Mouse (Mus musculus) neutrophil, adult 65 days (primary cell): ENCODE results near the gene Ugt1a9. TPM values are rescaled to one million over a fixed set of nuclear protein-coding genes. Genes with fewer than 3 reads are reported as not detected.

Experiments
- total RNA-seq: library from RNA; stranded (reverse); gene quantifications from 2 replicates; pipeline ENCODE4 v1.2.4, GENCODE M21; 2023

Gene Ugt1a9
- not detected in 2 replicates for total RNA-seq

GRCm38 (mm10) chr1:88070495-88070894 is at the start of gene Ugt1a9:
Gene Ugt1a9, plus strand, starts transcription at chr1:88070800.

GRCm38 (mm10) chr1:88055088-88055487 is 15.5 kb upstream of the Ugt1a9 start, which contains the start of gene Ugt1a10:
Gene Ugt1a10, plus strand, starts transcription at chr1:88055388.

GRCm38 (mm10) chr1:88087513-88087912 is 16.9 kb downstream of the Ugt1a9 start, which contains the start of gene Ugt1a8:
Gene Ugt1a8, plus strand, starts transcription at chr1:88087813.

GRCm38 (mm10) chr1:88094941-88095492 is 24.4 kb downstream of the Ugt1a9 start, which contains the start of gene Ugt1a7c:
Gene Ugt1a7c, plus strand, starts transcription at chr1:88095062.

GRCm38 (mm10) chr1:88103019-88103418 is 32.4 kb downstream of the Ugt1a9 start, which contains the start of gene Ugt1a6b:
Gene Ugt1a6b, plus strand, starts transcription at chr1:88103252.

GRCm38 (mm10) chr1:88134457-88135011 is 63.9 kb downstream of the Ugt1a9 start, which contains the start of gene Ugt1a6a:
Gene Ugt1a6a, plus strand, starts transcription at chr1:88134809.

GRCm38 (mm10) chr1:88165711-88166110 is 95.1 kb downstream of the Ugt1a9 start, which contains the start of gene Ugt1a5:
Gene Ugt1a5, plus strand, starts transcription at chr1:88166012.

GRCm38 (mm10) chr1:88200456-88200855 is 129.9 kb downstream of the Ugt1a9 start, which contains the start of gene Ugt1a2:
Gene Ugt1a2, plus strand, starts transcription at chr1:88200601.

GRCm38 (mm10) chr1:88205294-88205922 is 134.8 kb downstream of the Ugt1a9 start, which contains the start of gene Dnajb3:
Gene Dnajb3, minus strand, starts transcription at chr1:88205782.

GRCm38 (mm10) chr1:88211812-88212211 is 141.2 kb downstream of the Ugt1a9 start, which contains the start of gene Ugt1a1:
Gene Ugt1a1, plus strand, starts transcription at chr1:88211959.

GRCm38 (mm10) chr1:88226670-88227379 is 156.2 kb downstream of the Ugt1a9 start, which contains the start of gene Mroh2a:
Gene Mroh2a, plus strand, starts transcription at chr1:88226986.

Other genes with a start within 250 kb of the Ugt1a9 start
- 147 and 203 TPM in 2 replicates for gene Dgkd, start 217.5 kb upstream of the Ugt1a9 start, total RNA-seq
- gene Usp40, start 62.2 kb upstream of the Ugt1a9 start, total RNA-seq, result 3.2 and 3.9 TPM in 2 replicates
- not detected in 2 replicates for gene Ugt1a10, start 15.4 kb upstream of the Ugt1a9 start, total RNA-seq
- gene Ugt1a8, start 17.0 kb downstream of the Ugt1a9 start, total RNA-seq, result not detected in 2 replicates
- 99.6 and 115 TPM in 2 replicates for gene Ugt1a7c, start 24.3 kb downstream of the Ugt1a9 start, total RNA-seq
- gene Ugt1a6b, start 32.5 kb downstream of the Ugt1a9 start, total RNA-seq, result 35.0 and 48.8 TPM in 2 replicates
- 30.4 and 41.7 TPM in 2 replicates for gene Ugt1a6a, start 64.0 kb downstream of the Ugt1a9 start, total RNA-seq
- 11.7 and 27.4 TPM in 2 replicates for gene Ugt1a5, start 95.2 kb downstream of the Ugt1a9 start, total RNA-seq
- gene Ugt1a2, start 129.8 kb downstream of the Ugt1a9 start, total RNA-seq, result 7.4 and 19.5 TPM in 2 replicates
- gene Dnajb3, start 135.0 kb downstream of the Ugt1a9 start, total RNA-seq, result not detected in 2 replicates
- gene Ugt1a1, start 141.2 kb downstream of the Ugt1a9 start, total RNA-seq, result 9.2 and 16.8 TPM in 2 replicates
- gene Mroh2a, start 156.2 kb downstream of the Ugt1a9 start, total RNA-seq, result 1.9 and 3.9 TPM in 2 replicates
- 194 and 233 TPM in 2 replicates for gene Hjurp, start 206.8 kb downstream of the Ugt1a9 start, total RNA-seq
- gene Trpm8, start 206.9 kb downstream of the Ugt1a9 start, total RNA-seq, result not detected in 2 replicates